8 mouse cellular contexts compared by ENCODE assay signal in the genomic region with DNA sequence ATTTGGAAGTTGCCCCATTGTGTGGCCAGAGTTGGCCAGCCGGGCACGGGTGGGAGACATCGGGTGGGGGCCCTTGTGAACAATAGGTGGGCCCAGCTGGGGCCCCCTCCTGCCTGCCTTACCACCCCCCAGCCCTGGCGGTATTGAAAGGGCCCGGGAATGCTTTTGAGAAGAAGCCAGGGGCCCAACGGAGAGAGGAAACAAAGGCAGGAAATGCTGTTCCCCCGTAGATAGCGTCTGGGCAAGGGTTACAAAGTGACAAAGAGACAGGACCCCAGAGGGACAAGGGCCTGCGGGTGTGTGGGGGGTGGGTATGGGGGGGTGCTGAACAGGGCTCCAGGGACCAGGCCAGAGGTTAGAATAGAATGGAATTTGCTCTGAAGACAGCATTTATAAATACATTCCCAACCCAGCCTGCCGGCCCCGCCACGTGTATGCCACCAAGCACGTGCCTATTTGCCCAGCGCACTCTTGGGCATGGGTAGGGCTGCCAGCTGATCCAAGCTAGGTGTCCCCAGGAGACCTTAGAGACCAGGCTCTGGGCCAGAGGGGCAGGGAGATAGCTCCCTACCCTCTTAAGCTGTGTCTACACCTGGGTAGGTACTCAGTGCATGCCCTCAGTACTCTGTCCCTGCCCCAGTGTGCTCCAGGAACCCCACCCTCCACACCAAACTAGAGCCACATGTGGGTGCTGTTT. TPM values are rescaled to one million over a fixed set of nuclear protein-coding genes. Genes with fewer than 3 reads are reported as not detected.
DNase-seq lines count a peak whose midpoint lies in the region; ATAC-seq lines count a peak whose summit lies in the region.

No protein-coding gene starts in this region.

- peak overlapping the region; percentile 82 for H3K27ac ChIP-seq in forebrain, embryonic 10.5 days
- H3K27ac ChIP-seq in forebrain, embryonic 16.5 days (ENCODE audit: low read length) = no peak overlapping the region

- peaks cover 38% of the 10 kb centered on the region for H3K4me1 ChIP-seq in forebrain, embryonic 10.5 days
- H3K4me1 ChIP-seq in forebrain, embryonic 16.5 days (replicated peaks; ENCODE audit: control insufficient read depth, insufficient read depth, low read length) = peaks cover 3% of the 10 kb centered on the region; the same call in 1 of the 2 replicates

- H3K36me3 ChIP-seq in forebrain, embryonic 10.5 days (replicated peaks) = no peaks in the 10 kb centered on the region
- no peaks in the 10 kb centered on the region for H3K36me3 ChIP-seq in forebrain, embryonic 16.5 days (ENCODE audit: control insufficient read depth, insufficient read depth)

- DNase-seq in forebrain, embryonic 10.5 days (ENCODE audit: extremely low spot score, low spot score) = no peak
- DNase-seq in heart, adult 18-20 months = peak; percentile 80 to 83
- DNase-seq in kidney, adult 11 months = peak; percentile 94
- DNase-seq in lung, postnatal 14 days = peak; percentile 79
- no peak for DNase-seq in cerebellum, postnatal 10 days
- DNase-seq in B cell, adult 2 months = no peak

- H3K4me3 ChIP-seq in forebrain, embryonic 10.5 days = peak overlapping the region; percentile 27; the same call in 1 of the 2 replicates
- H3K4me3 ChIP-seq in forebrain, embryonic 16.5 days (replicated peaks; ENCODE audit: low read length) = no peak overlapping the region

- no peak overlapping the region for H3K9ac ChIP-seq in forebrain, embryonic 16.5 days (replicated peaks; ENCODE audit: low read depth, low read length)

- WGBS in forebrain, embryonic 10.5 days = 32% methylated on average over 14 of the region's 14 CpGs
- WGBS in forebrain, embryonic 16.5 days = 11% methylated on average over 14 of the region's 14 CpGs

- peaks cover 23% of the 10 kb centered on the region for H3K27me3 ChIP-seq in forebrain, embryonic 10.5 days (ENCODE audit: poor library complexity, severe bottlenecking)
- no peaks in the 10 kb centered on the region for H3K27me3 ChIP-seq in forebrain, embryonic 16.5 days (replicated peaks; ENCODE audit: control insufficient read depth, insufficient read depth, low read length)

- no peak for ATAC-seq in forebrain, embryonic 16.5 days
- no peak for ATAC-seq in megakaryocyte-erythroid progenitor cell, adult 5-6 weeks (replicated peaks; ENCODE audit: low FRiP score, low TSS enrichment, poor library complexity, severe bottlenecking)

- no peaks in the 10 kb centered on the region for H3K9me3 ChIP-seq in forebrain, embryonic 10.5 days
- H3K9me3 ChIP-seq in forebrain, embryonic 16.5 days (ENCODE audit: control insufficient read depth, low read length) = no peaks in the 10 kb centered on the region

- no peak overlapping the region for H3K4me2 ChIP-seq in forebrain, embryonic 16.5 days (ENCODE audit: low read length)

RNA-seq across cellular contexts. Expression of a gene that starts 10.0 kb away (rescaled TPM):
- 1.8 TPM in 2 replicates for polyA plus RNA-seq in forebrain, embryonic 10.5 days (2016; fragmentation: Nextera tagmentation; extraction: Ambion mirVana)
- polyA plus RNA-seq in forebrain, embryonic 16.5 days (2015; fragmentation: Nextera tagmentation; extraction: Ambion mirVana) = 3.4 and 3.6 TPM in 2 replicates
- total RNA-seq in heart, adult 18-20 months (2021) = 10 to 100 TPM; 23.1 to 29.3 TPM
- total RNA-seq in megakaryocyte-erythroid progenitor cell, adult 5-6 weeks (2014; fragmentation: Nextera tagmentation) = 0.39 and 0.99 TPM in 2 replicates
- 0.11 TPM in 1 of 2 replicates, not detected in the other for total RNA-seq in megakaryocyte-erythroid progenitor cell, adult 5-6 weeks (2017)

RNA-seq across cellular contexts. Expression of a gene that starts 33.9 kb away (rescaled TPM):
- 2.8 and 3.9 TPM in 2 replicates for polyA plus RNA-seq in forebrain, embryonic 10.5 days (2016; fragmentation: Nextera tagmentation; extraction: Ambion mirVana)
- 3.0 and 4.0 TPM in 2 replicates for polyA plus RNA-seq in forebrain, embryonic 16.5 days (2015; fragmentation: Nextera tagmentation; extraction: Ambion mirVana)
- total RNA-seq in heart, adult 18-20 months (2021) = 10 to 100 TPM; 17.8 to 29.8 TPM
- 6.8 and 9.9 TPM in 2 replicates for total RNA-seq in megakaryocyte-erythroid progenitor cell, adult 5-6 weeks (2014; fragmentation: Nextera tagmentation)
- 2.5 and 4.4 TPM in 2 replicates for total RNA-seq in megakaryocyte-erythroid progenitor cell, adult 5-6 weeks (2017)

Comparison
In these comparisons a context has a peak if more than half of its experiments do, and no peak if none do; other contexts are left out.
1. DNase-seq: peak in heart, adult 18-20 months (2 of 2), kidney, adult 11 months (single experiment) and lung, postnatal 14 days (single experiment); none in forebrain, embryonic 10.5 days (single experiment), cerebellum, postnatal 10 days (0 of 2) and B cell, adult 2 months (0 of 2).
2. RNA of a gene that starts 10.0 kb away (total RNA-seq): 23.1 to 29.3 TPM in heart, adult 18-20 months; 0.11 to 0.99 TPM in megakaryocyte-erythroid progenitor cell, adult 5-6 weeks; every median in the first group is over 10 times any median in the second.